Mouse (Mus musculus) embryonic facial prominence, embryonic 13.5 days (tissue): Measurements from ENCODE around the gene Vps33b. TPM values are rescaled to one million over a fixed set of nuclear protein-coding genes. Genes with fewer than 3 reads are reported as not detected.

Source experiments
- ATAC-seq: fragments of 200-750 bp; cut with Nextera tagmentation; 2 replicates; pipeline ENCODE4 v1.8.0; 2017; ENCODE audit warnings: low read depth; ENCODE audit not compliant: insufficient number of reproducible peaks, insufficient read depth, low FRiP score, low TSS enrichment
- H3K27ac ChIP-seq: fragments of 300-500 bp; sonication (generic); 2 replicates; pipeline ENCODE4 v1.5.1; 2015; ENCODE audit warnings: moderate library complexity, mild to moderate bottlenecking, inconsistent platforms
- H3K27me3 ChIP-seq: fragments of 300-500 bp; sonication (generic); 2 replicates; pipeline ENCODE4 v1.6.1; 2015; ENCODE audit warnings: mild to moderate bottlenecking, inconsistent platforms
- H3K36me3 ChIP-seq: fragments of 300-500 bp; sonication (generic); 2 replicates; pipeline ENCODE4 v1.6.1; 2015; ENCODE audit warnings: mild to moderate bottlenecking, inconsistent platforms
- H3K4me1 ChIP-seq: fragments of 300-500 bp; sonication (generic); 2 replicates; pipeline ENCODE4 v1.6.1; 2015; ENCODE audit warnings: inconsistent platforms
- H3K4me2 ChIP-seq: fragments of 300-500 bp; sonication (generic); 2 replicates; pipeline ENCODE4 v1.6.1; 2015; ENCODE audit warnings: moderate library complexity, mild to moderate bottlenecking, inconsistent platforms
- H3K4me3 ChIP-seq: fragments of 300-500 bp; sonication (generic); 2 replicates; pipeline ENCODE4 v1.5.1; 2015; ENCODE audit warnings: mild to moderate bottlenecking, inconsistent platforms
- H3K9ac ChIP-seq: fragments of 300-500 bp; sonication (generic); 2 replicates; pipeline ENCODE4 v1.6.1; 2015; ENCODE audit warnings: mild to moderate bottlenecking, inconsistent platforms
- H3K9me3 ChIP-seq: fragments of 300-500 bp; sonication (generic); 2 replicates; pipeline ENCODE4 v1.6.1; 2016; ENCODE audit warnings: inconsistent platforms
- WGBS: fragments of 180-500 bp; shearing (Covaris S2); methylation state at CpG from one replicate; pipeline ENCODE4 v1.1.7; 2015; ENCODE audit warnings: mixed read lengths; 5-methylcytosine and 5-hydroxymethylcytosine counted together
- polyA plus RNA-seq: library from polyadenylated mRNA; unstranded; fragments of >200 nt; fragmentation: Nextera tagmentation; extraction: Ambion mirVana; gene quantifications from 2 replicates; pipeline ENCODE4 v1.2.1, GENCODE M21; 2015

The Vps33b gene
- polyA plus RNA-seq, 1 experiment from 2014 or later, result 16.2 TPM

GRCm38 (mm10) chr7:80273456-80273855 is 4.0 kb downstream of the Vps33b start:
- Histone ChIP-seq H3K4me2 (no peak overlapping the region), H3K27me3 (no peaks in the 10 kb centered on the region), H3K27ac (no peak overlapping the region), H3K4me1 (peaks cover 16% of the 10 kb centered on the region), H3K9me3 (peaks cover 13% of the 10 kb centered on the region), H3K9ac (no peak overlapping the region), H3K4me3 (no peak overlapping the region), H3K36me3 (peaks cover 60% of the 10 kb centered on the region)
- no peak for ATAC-seq
- WGBS, result 89% methylated on average over 2 of the region's 2 CpGs

- peaks cover 78% of the 10 kb centered on the region for H3K36me3 ChIP-seq
- no peak overlapping the region for H3K9ac ChIP-seq
- no peak for ATAC-seq
- H3K4me1 ChIP-seq, result no peaks in the 10 kb centered on the region
- H3K4me3 ChIP-seq, result no peak overlapping the region
- 98% methylated on average over 4 of the region's 4 CpGs for WGBS
- no peak overlapping the region for H3K4me2 ChIP-seq
- no peak overlapping the region for H3K27ac ChIP-seq
- no peaks in the 10 kb centered on the region for H3K27me3 ChIP-seq
- peaks cover 13% of the 10 kb centered on the region for H3K9me3 ChIP-seq
Measured at GRCm38 (mm10) chr7:80276374-80276773, 6.9 kb downstream of the Vps33b start.

GRCm38 (mm10) chr7:80280032-80280431 is 10.6 kb downstream of the Vps33b start:
- Histone ChIP-seq H3K4me1 (no peaks in the 10 kb centered on the region), H3K27ac (no peak overlapping the region), H3K4me3 (no peak overlapping the region), H3K9ac (no peak overlapping the region), H3K36me3 (peaks cover 74% of the 10 kb centered on the region), H3K9me3 (peaks cover 3% of the 10 kb centered on the region), H3K27me3 (no peaks in the 10 kb centered on the region), H3K4me2 (no peak overlapping the region)
- WGBS, result 89% methylated on average over 10 of the region's 10 CpGs
- no peak for ATAC-seq

- H3K4me3 ChIP-seq, result no peak overlapping the region
- H3K4me2 ChIP-seq, result no peak overlapping the region
- peaks cover 76% of the 10 kb centered on the region for H3K36me3 ChIP-seq
- WGBS, result 89% methylated on average over 2 of the region's 2 CpGs
- no peak overlapping the region for H3K27ac ChIP-seq
- H3K9ac ChIP-seq, result no peak overlapping the region
- H3K4me1 ChIP-seq, result no peaks in the 10 kb centered on the region
- no peaks in the 10 kb centered on the region for H3K9me3 ChIP-seq
- ATAC-seq, result no peak
- no peaks in the 10 kb centered on the region for H3K27me3 ChIP-seq
Measured at GRCm38 (mm10) chr7:80280998-80281397, 11.5 kb downstream of the Vps33b start.

GRCm38 (mm10) chr7:80281646-80282045 is 12.2 kb downstream of the Vps33b start:
- Histone ChIP-seq H3K4me1 (no peaks in the 10 kb centered on the region), H3K27ac (no peak overlapping the region), H3K9me3 (no peaks in the 10 kb centered on the region), H3K4me2 (no peak overlapping the region), H3K36me3 (peaks cover 76% of the 10 kb centered on the region), H3K4me3 (no peak overlapping the region), H3K9ac (no peak overlapping the region), H3K27me3 (no peaks in the 10 kb centered on the region)
- 83% methylated on average over 3 of the region's 3 CpGs for WGBS
- no peak for ATAC-seq

GRCm38 (mm10) chr7:80283226-80283918 is 13.9 kb downstream of the Vps33b start:
- 93% methylated on average over 3 of the region's 3 CpGs for WGBS
- ATAC-seq, result no peak
- peaks cover 76% of the 10 kb centered on the region for H3K36me3 ChIP-seq
- no peak overlapping the region for H3K27ac ChIP-seq
- H3K4me3 ChIP-seq, result no peak overlapping the region
- H3K9ac ChIP-seq, result no peak overlapping the region
- no peaks in the 10 kb centered on the region for H3K27me3 ChIP-seq
- H3K9me3 ChIP-seq, result no peaks in the 10 kb centered on the region
- no peaks in the 10 kb centered on the region for H3K4me1 ChIP-seq
- no peak overlapping the region for H3K4me2 ChIP-seq

- Histone ChIP-seq H3K9ac (no peak overlapping the region), H3K4me3 (no peak overlapping the region), H3K27ac (no peak overlapping the region), H3K4me2 (no peak overlapping the region), H3K9me3 (no peaks in the 10 kb centered on the region), H3K27me3 (no peaks in the 10 kb centered on the region), H3K36me3 (peaks cover 74% of the 10 kb centered on the region), H3K4me1 (no peaks in the 10 kb centered on the region)
- ATAC-seq, result no peak
- WGBS, result 92% methylated on average over 5 of the region's 5 CpGs
Measured at GRCm38 (mm10) chr7:80284391-80284790, 14.9 kb downstream of the Vps33b start.

GRCm38 (mm10) chr7:80285725-80286124 is 16.3 kb downstream of the Vps33b start:
- Histone ChIP-seq H3K4me3 (no peak overlapping the region), H3K9me3 (no peaks in the 10 kb centered on the region), H3K36me3 (peaks cover 76% of the 10 kb centered on the region), H3K9ac (no peak overlapping the region), H3K27me3 (no peaks in the 10 kb centered on the region), H3K4me2 (no peak overlapping the region), H3K27ac (no peak overlapping the region), H3K4me1 (no peaks in the 10 kb centered on the region)
- WGBS, result 96% methylated on average over 6 of the region's 6 CpGs
- ATAC-seq, result no peak

- Histone ChIP-seq H3K4me3 (no peak overlapping the region), H3K4me1 (no peaks in the 10 kb centered on the region), H3K4me2 (no peak overlapping the region), H3K27me3 (no peaks in the 10 kb centered on the region), H3K9ac (no peak overlapping the region), H3K9me3 (no peaks in the 10 kb centered on the region), H3K36me3 (peaks cover 78% of the 10 kb centered on the region), H3K27ac (no peak overlapping the region)
- ATAC-seq, result no peak
- 73% methylated on average over 10 of the region's 10 CpGs for WGBS
Measured at GRCm38 (mm10) chr7:80287736-80288135, 18.3 kb downstream of the Vps33b start.

GRCm38 (mm10) chr7:80294062-80294763 is 24.8 kb downstream of the Vps33b start, which contains the start of gene Prc1:
Gene Prc1 (plus strand): TSS chr7:80294450.
- H3K4me1 ChIP-seq, result peaks cover 23% of the 10 kb centered on the region
- H3K9ac ChIP-seq, result peak within 1 kb of the TSS; percentile 87
- peaks cover 17% of the 10 kb centered on the region for H3K36me3 ChIP-seq
- no peaks in the 10 kb centered on the region for H3K9me3 ChIP-seq
- peak within 1 kb of the TSS; percentile 88 for H3K27ac ChIP-seq
- H3K4me3 ChIP-seq, result peak within 1 kb of the TSS; percentile 88
- ATAC-seq, result peak; percentile 99
- no peaks in the 10 kb centered on the region for H3K27me3 ChIP-seq
- under 1% methylated on average over 52 of the region's 52 CpGs for WGBS
- peak within 1 kb of the TSS; percentile 72 for H3K4me2 ChIP-seq

- 9% methylated on average over 37 of the region's 37 CpGs for WGBS
- peak overlapping the region; percentile 87 for H3K9ac ChIP-seq
- peak overlapping the region; percentile 72 for H3K4me2 ChIP-seq
- peaks cover 23% of the 10 kb centered on the region for H3K4me1 ChIP-seq
- H3K9me3 ChIP-seq, result no peaks in the 10 kb centered on the region
- H3K27ac ChIP-seq, result peak overlapping the region; percentile 88
- ATAC-seq, result peak; percentile 56
- H3K4me3 ChIP-seq, result peak overlapping the region; percentile 88
- no peaks in the 10 kb centered on the region for H3K27me3 ChIP-seq
- H3K36me3 ChIP-seq, result peaks cover 18% of the 10 kb centered on the region
Measured at GRCm38 (mm10) chr7:80294764-80295648, 25.6 kb downstream of the Vps33b start.
